Mouse (Mus musculus) forebrain, embryonic 10.5 days (tissue): Measurements from ENCODE around the gene Zfp763. TPM values are rescaled to one million over a fixed set of nuclear protein-coding genes. Genes with fewer than 3 reads are reported as not detected.
A peak's percentile ranks its signal among the peaks of the same experiment; 100 is the strongest.
"Not testable (repeated sequence)": the region's sequence is repeated elsewhere in the genome, so short reads cannot be mapped to it uniquely, and the experiment has no call there.

Experiments
- DNase-seq: peaks from one replicate; pipeline ENCODE4 v3.0.0-alpha.2; 2017; ENCODE audit warnings: low spot score; ENCODE audit errors: extremely low spot score
- H3K27ac ChIP-seq: fragments of 300-500 bp; sonication (generic); 2 replicates; pipeline ENCODE4 v1.5.1; 2016; ENCODE audit warnings: mild to moderate bottlenecking
- H3K27me3 ChIP-seq: fragments of 300-500 bp; sonication (generic); 2 replicates; pipeline ENCODE4 v1.6.1; 2016; ENCODE audit warnings: mild to moderate bottlenecking; ENCODE audit not compliant: poor library complexity, severe bottlenecking
- H3K36me3 ChIP-seq: fragments of 300-500 bp; sonication (generic); replicated peaks from 2 replicates; pipeline ENCODE4 v1.6.1; 2016; ENCODE audit warnings: mild to moderate bottlenecking, moderate library complexity
- H3K4me1 ChIP-seq: fragments of 300-500 bp; sonication (generic); 2 replicates; pipeline ENCODE4 v1.6.1; 2016
- H3K4me3 ChIP-seq: fragments of 300-500 bp; sonication (generic); 2 replicates; pipeline ENCODE4 v1.5.1; 2016; ENCODE audit warnings: mild to moderate bottlenecking, moderate library complexity
- H3K9me3 ChIP-seq: fragments of 300-500 bp; sonication (generic); 2 replicates; pipeline ENCODE4 v1.6.1; 2016; ENCODE audit warnings: mild to moderate bottlenecking, moderate library complexity
- WGBS: fragments of 180-500 bp; shearing (Covaris S2); methylation state at CpG from one replicate; pipeline ENCODE4 v1.1.7; 2016; 5-methylcytosine and 5-hydroxymethylcytosine counted together
- polyA plus RNA-seq: library from polyadenylated mRNA; unstranded; fragments of >200 nt; fragmentation: Nextera tagmentation; extraction: Ambion mirVana; gene quantifications from 2 replicates; pipeline ENCODE4 v1.2.1, GENCODE M21; 2016

The Zfp763 gene
- polyA plus RNA-seq: 16.6 and 17.0 TPM in 2 replicates

DNA sequence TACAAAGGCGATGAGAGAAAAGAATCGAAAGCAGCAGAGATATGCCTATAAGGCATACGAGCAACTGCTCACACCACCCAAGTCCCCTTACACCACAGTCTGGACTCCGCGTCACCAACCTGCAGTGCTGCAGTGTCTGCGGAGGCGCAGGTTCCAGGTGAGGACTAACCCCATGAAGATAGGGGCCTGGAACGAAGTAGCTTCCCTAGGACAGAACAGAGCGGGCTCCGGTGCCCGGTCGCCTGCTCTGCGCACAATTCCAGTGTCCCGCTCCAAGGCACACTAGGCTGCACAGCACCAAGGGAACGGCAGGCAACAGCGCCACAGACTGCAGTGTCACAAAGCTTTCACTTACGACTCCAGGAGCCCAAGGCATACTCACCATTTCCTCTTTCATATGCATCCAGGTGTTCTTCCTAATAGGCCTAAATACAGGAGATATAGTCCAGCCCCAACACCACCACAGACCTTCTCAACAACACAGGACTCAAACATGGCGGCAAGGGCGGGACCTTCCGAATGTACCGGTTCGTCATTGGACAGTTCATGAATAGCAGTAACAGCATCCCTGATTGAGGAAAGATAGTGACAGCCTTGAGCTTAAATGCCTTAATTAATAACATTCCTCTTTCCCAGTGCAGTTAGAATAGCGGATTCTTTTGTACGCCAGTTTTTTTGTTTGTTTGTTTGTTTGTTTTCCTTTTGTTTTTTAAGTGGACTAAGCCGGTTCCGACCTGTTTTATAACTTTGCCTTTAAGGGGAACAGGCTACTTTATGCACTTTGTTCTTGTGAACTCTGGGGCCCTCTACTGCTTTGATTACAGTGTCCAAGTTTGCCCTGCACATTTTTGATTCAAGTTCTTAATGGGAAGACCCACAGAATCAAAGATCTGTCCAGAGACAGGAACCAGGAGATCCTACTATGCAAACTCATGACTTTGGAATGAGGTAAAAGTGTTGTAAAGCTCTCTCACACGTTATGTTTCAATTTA is at the start of gene Zfp763:
Gene Zfp763, minus strand, starts transcription at position 503 of the 992 bp plus-strand sequence.
- peaks cover 30% of the 10 kb centered on the region for H3K36me3 ChIP-seq
- no peaks in the 10 kb centered on the region for H3K27me3 ChIP-seq
- peaks cover 10% of the 10 kb centered on the region for H3K4me1 ChIP-seq
- 4% methylated on average over 27 of the region's 27 CpGs for WGBS
- DNase-seq: peak; percentile 81
- H3K4me3 ChIP-seq: peak within 1 kb of the TSS; percentile 92
- peaks cover 25% of the 10 kb centered on the region for H3K9me3 ChIP-seq
- peak within 1 kb of the TSS; percentile 93 for H3K27ac ChIP-seq

DNA sequence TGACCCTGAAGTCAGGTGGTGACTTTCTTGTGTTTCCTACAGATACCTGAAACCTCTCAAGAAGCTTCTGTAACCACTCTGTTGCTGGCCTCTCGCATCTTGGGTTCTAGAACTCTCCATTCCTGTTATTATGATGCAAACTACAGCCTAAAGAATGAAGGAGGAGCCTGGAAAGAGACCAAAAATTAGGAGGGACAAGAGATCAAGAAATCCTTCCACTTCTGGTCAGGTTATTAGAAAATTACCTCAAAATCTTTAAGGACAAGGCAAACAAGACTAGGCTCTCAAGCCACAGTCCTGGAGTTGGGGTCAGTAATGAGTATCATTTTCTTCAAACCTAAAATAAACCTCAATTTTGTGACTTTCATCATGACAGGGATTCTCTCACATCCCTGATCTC is 34.8 kb upstream of the Zfp763 start, which contains the start of gene 4921501E09Rik:
Gene 4921501E09Rik, minus strand, starts transcription at position 101 of the 400 bp plus-strand sequence.
- DNase-seq: no peak
- H3K9me3 ChIP-seq: no peaks in the 10 kb centered on the region
- H3K27me3 ChIP-seq: no peaks in the 10 kb centered on the region
- no peak within 1 kb of the TSS for H3K4me3 ChIP-seq
- no peaks in the 10 kb centered on the region for H3K36me3 ChIP-seq
- H3K4me1 ChIP-seq: peaks cover 2% of the 10 kb centered on the region; the same call in 1 of the 2 replicates
- 50% methylated on average over 1 of the region's 1 CpGs for WGBS
- H3K27ac ChIP-seq: no peak within 1 kb of the TSS

DNA sequence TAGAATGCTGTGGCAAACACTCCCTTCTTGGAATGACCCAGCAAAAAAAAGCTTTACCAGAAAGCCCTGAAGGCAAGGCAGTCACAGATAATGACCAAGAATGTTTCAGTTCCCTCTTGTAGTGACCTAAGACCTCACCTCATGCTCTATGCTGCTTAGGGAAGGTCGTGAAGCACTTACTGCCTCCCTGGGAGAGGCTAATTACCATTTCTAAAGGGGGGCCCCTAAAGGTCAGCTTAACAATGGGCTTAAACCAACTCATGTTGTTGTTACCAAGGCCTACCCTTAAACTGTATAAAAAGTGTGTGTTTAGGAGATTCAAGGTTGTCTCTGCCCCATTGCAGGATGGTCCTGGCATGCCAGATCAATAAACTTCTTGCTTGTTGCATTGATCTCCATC is 29.8 kb upstream of the Zfp763 start:
- WGBS: 0% methylated on average over 1 of the region's 1 CpGs
- no peak overlapping the region for H3K4me3 ChIP-seq
- no peak overlapping the region for H3K27ac ChIP-seq
- H3K9me3 ChIP-seq: no peaks in the 10 kb centered on the region
- no peak for DNase-seq
- H3K4me1 ChIP-seq: peaks cover 4% of the 10 kb centered on the region; the same call in 1 of the 2 replicates
- no peaks in the 10 kb centered on the region for H3K27me3 ChIP-seq
- no peaks in the 10 kb centered on the region for H3K36me3 ChIP-seq

DNA sequence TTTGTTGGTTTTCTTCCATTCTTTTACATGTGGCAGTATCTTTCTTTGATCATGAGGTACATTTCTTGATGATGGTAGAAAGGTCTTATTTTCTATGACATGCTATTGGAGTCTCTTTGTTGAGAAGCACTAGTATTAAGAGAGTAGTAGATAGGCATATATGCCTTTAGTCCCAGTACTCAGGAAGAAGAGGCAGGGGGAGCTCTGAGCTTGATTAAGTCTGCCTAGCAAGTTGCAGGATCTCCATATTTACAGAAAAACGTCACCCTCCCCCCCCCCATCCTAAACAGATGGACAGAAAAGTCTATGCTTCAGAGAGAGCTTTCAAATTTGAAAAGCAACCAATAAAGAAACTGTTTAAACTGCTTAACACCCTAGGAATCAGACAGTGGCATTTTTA is 25.6 kb upstream of the Zfp763 start:
- WGBS: 10% methylated on average over 1 of the region's 1 CpGs
- H3K4me3 ChIP-seq: no peak overlapping the region
- H3K27ac ChIP-seq: no peak overlapping the region
- no peaks in the 10 kb centered on the region for H3K27me3 ChIP-seq
- no peaks in the 10 kb centered on the region for H3K36me3 ChIP-seq
- H3K9me3 ChIP-seq: no peaks in the 10 kb centered on the region
- DNase-seq: no peak
- peaks cover 4% of the 10 kb centered on the region; the same call in 1 of the 2 replicates for H3K4me1 ChIP-seq

DNA sequence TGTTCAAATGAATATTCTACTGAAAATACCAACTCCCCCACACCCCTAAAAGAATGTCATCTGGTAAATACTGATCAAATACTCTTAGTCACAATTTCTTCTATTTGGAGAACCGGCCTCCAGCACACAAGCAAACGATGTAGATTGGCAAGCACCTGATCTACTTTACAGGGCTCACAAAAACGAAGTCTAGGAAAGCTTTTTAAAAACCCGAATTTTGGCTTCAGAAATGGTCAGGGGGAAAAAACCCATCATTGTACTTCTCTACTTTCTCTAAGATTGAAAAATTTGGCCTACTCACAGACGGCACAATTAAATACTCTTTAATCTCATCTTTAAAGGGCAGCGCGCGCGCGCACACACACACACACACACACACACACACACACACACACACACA is 826 bp downstream of the Zfp763 start:
- Histone ChIP-seq H3K4me1 (peaks cover 10% of the 10 kb centered on the region), H3K27ac (peak overlapping the region; percentile 93), H3K9me3 (peaks cover 34% of the 10 kb centered on the region), H3K36me3 (peaks cover 38% of the 10 kb centered on the region), H3K4me3 (peak overlapping the region; percentile 92), H3K27me3 (no peaks in the 10 kb centered on the region)
- DNase-seq: no peak
- WGBS: 13% methylated on average over 10 of the region's 10 CpGs

DNA sequence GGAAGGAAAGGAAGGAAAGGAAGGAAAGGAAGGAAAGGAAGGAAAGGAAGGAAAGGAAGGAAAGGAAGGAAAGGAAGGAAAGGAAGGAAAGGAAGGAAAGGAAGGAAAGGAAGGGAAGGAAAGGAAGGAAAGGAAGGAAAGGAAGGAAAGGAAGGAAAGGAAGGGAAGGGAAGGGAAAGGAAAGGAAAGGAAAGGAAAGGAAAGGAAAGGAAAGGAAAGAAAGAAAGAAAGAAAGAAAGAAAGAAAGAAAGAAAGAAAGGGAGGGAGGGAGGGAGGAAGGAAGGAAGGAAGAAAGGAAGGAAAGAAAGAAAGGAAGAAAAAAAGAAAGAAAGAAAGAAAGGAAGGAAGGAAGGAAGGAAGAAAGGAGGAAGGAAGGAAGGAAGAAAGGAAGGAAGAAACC is 12.8 kb downstream of the Zfp763 start:
- not testable (repeated sequence) for H3K27ac ChIP-seq, DNase-seq, H3K4me1 ChIP-seq, H3K4me3 ChIP-seq, H3K27me3 ChIP-seq
- Histone ChIP-seq H3K9me3 (peaks cover 97% of the 10 kb centered on the region), H3K36me3 (peaks cover 99% of the 10 kb centered on the region)

DNA sequence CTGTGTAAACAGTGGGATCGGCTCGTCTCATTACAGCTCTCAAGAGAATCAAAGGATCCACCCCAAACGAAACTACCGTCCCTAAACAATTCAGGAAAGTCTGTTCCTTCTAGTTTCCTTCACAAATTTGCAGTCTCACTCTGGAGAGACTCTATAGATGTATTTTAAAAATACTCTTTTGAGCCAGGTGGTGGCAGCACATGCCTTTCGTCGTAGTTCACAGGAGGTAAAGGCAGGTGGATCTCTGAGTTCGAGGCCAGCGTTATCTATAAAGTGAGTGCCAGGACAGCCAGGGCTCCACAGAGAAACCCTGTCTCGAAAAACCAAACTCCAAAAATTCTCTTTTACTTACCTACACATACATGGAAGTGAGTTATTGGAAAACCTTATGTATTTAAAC is 24.9 kb downstream of the Zfp763 start:
- H3K9me3 ChIP-seq: peaks cover 12% of the 10 kb centered on the region
- H3K27ac ChIP-seq: no peak overlapping the region
- H3K4me1 ChIP-seq: no peaks in the 10 kb centered on the region
- no peaks in the 10 kb centered on the region for H3K27me3 ChIP-seq
- H3K4me3 ChIP-seq: no peak overlapping the region
- 56% methylated on average over 9 of the region's 9 CpGs for WGBS
- DNase-seq: no peak
- peaks cover 26% of the 10 kb centered on the region for H3K36me3 ChIP-seq

DNA sequence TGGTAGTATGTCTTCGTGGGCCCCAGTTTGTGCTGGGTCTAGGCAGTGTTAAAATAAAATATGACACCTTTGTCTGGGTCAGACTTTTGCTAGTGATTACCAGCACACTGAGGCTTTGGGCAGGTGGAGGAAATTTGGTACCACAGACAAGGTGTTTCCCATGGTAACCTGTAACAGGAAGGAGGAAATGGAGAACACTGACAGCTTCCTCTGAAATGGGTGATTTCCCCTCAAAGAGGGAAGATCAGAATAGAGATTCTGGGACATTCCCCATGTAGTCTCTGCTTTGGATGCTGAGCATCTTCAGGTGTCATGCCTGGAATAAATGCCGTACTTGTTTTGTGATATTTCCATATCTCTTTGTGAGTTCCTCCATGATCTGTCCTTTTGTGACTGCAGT is 34.7 kb downstream of the Zfp763 start:
- DNase-seq: no peak
- Histone ChIP-seq H3K27ac (no peak overlapping the region), H3K4me3 (no peak overlapping the region), H3K9me3 (peaks cover 9% of the 10 kb centered on the region), H3K36me3 (peaks cover 69% of the 10 kb centered on the region), H3K4me1 (peaks cover 7% of the 10 kb centered on the region), H3K27me3 (no peaks in the 10 kb centered on the region)
- 91% methylated on average over 2 of the region's 2 CpGs for WGBS

DNA sequence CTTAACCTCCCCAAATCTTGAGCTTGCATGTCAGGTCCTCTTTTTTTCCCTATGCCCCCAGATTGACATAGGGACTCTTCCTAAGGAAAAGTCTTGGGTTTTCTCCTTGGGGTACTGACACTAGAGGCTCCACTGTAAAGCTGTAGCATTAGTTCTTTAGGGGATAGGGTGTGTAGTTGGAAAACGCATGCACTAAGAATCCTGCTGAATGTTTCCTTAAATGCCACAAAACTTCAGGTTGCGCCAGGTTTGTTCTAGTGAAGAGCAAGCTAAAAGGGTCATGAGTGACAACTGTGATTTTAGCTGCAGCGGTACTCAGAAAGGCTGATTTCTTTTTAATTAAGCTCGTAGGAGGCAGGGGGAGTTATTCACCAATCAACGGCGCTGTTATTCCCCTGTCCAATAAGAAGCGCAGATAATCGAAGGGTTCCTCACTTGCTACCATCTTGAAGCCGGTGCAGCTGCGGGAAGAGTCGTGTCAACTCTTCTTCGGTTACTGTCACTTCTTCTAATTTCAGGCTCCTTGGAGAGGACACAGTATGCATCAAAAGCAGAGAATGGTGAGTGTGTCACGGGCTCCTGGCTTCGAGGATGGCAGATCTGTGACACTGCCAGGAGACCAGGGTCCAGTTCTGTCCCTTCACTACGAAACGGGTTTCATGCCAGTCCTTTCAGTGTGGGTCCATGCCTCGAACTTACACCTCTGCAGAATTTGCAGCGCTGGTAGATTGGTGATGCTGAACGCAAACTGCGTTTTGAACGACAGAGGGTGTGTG is 40.3 kb downstream of the Zfp763 start, which contains the start of gene Zfp952:
Gene Zfp952, plus strand, starts transcription at position 431 of the 776 bp plus-strand sequence.
- peak; percentile 71 for DNase-seq
- Histone ChIP-seq H3K36me3 (peaks cover 30% of the 10 kb centered on the region), H3K27ac (peak within 1 kb of the TSS; percentile 84), H3K9me3 (no peaks in the 10 kb centered on the region), H3K4me3 (peak within 1 kb of the TSS; percentile 73), H3K27me3 (no peaks in the 10 kb centered on the region), H3K4me1 (peaks cover 10% of the 10 kb centered on the region)
- WGBS: 2% methylated on average over 21 of the region's 21 CpGs

DNA sequence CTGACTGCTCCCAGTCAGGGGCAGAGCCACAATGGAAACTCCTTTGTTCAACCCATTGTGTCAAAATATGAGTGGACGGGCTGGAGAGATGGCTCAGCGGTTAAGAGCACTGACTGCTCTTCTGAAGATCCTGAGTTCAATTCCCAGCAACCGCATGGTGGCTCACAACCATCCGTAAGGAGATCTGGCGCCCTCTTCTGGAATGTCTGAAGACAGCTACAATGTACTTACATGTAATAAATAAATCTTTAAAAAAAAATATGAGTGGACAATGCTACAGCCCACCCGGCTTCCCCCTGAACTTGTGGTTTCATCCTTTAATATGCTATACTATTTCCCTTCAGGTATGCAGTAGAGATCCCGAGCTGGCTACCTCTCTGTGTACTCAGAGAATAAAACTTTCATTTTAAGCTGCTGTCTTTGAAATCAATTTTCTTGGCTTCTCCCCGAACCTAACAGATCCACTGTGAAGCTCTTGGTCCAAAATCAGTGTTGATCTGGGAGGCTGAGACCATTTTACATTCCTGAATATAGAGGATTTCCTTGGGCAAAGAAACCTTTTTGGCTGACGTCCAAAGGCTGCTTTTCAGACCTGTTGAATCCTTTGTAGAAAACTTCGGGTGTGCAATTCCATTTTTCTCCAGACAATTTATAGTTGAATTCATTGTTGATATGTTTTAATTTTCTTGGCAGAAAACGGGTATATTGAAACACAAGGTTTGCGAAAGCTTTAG is 41.1 kb downstream of the Zfp763 start:
- Histone ChIP-seq H3K27me3 (no peaks in the 10 kb centered on the region), H3K36me3 (peaks cover 29% of the 10 kb centered on the region), H3K9me3 (no peaks in the 10 kb centered on the region), H3K4me1 (peaks cover 10% of the 10 kb centered on the region), H3K27ac (peak overlapping the region; percentile 84), H3K4me3 (peak overlapping the region; percentile 73)
- 77% methylated on average over 12 of the region's 12 CpGs for WGBS
- DNase-seq: no peak

DNA sequence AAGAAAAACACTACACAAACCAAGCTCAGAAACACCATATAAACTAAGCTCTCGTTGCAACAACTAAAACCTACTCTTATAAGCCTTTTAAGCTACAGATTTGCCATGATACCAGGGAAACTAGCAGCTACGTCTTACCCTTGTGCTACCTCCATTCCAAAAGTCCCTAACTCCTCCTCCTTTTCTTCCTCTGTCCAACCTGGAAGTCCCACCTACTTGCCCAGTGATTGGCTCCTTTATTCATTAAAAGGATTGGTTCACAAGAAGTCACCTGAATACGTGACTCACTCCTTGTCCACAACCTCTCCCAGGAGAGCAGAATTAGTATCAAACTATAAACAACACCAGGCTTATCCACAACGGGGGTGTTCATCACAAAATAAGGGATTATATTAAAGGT is 46.9 kb downstream of the Zfp763 start:
- H3K27ac ChIP-seq: no peak overlapping the region
- H3K4me1 ChIP-seq: no peaks in the 10 kb centered on the region
- no peaks in the 10 kb centered on the region for H3K9me3 ChIP-seq
- WGBS: 73% methylated on average over 4 of the region's 4 CpGs
- no peaks in the 10 kb centered on the region for H3K27me3 ChIP-seq
- DNase-seq: no peak
- H3K4me3 ChIP-seq: no peak overlapping the region
- peaks cover 21% of the 10 kb centered on the region for H3K36me3 ChIP-seq

DNA sequence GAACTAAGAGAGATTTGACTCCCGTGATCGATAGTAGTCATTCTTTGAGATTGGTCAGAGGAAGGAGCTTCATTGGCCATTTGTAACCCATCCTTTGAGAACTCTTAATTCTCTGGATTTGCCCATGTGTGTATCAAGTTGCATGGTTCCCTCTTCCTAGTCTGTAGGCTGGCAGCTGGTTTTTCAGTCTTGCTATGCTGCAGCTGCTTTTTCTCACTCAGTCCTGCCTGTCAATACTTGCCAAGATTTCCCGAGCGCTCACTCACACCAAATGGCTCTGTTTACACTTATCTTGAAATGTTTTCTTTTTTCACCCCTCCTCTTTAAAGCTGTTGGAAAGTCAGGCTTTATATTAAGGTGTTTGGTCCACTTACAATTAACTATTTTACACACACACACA is 51.8 kb downstream of the Zfp763 start:
- Histone ChIP-seq H3K4me3 (no peak overlapping the region), H3K27ac (no peak overlapping the region), H3K27me3 (no peaks in the 10 kb centered on the region), H3K36me3 (peaks cover 70% of the 10 kb centered on the region), H3K9me3 (peaks cover 9% of the 10 kb centered on the region; the same call in 1 of the 2 replicates), H3K4me1 (no peaks in the 10 kb centered on the region)
- DNase-seq: no peak
- 94% methylated on average over 4 of the region's 4 CpGs for WGBS
